Mouse (Mus musculus) central nervous system, embryonic 18 days (tissue): Measurements from ENCODE around the gene Alg12. TPM values are rescaled to one million over a fixed set of nuclear protein-coding genes. Genes with fewer than 3 reads are reported as not detected.

Source experiments
- polyA plus RNA-seq: library from polyadenylated mRNA; depleted of rRNA; stranded (reverse); fragments of >200 nt; gene quantifications from 2 replicates; pipeline ENCODE4 v1.2.3, GENCODE M21; 2012; rRNA removed

Alg12 gene
- 12.8 and 13.2 TPM in 2 replicates for polyA plus RNA-seq

DNA sequence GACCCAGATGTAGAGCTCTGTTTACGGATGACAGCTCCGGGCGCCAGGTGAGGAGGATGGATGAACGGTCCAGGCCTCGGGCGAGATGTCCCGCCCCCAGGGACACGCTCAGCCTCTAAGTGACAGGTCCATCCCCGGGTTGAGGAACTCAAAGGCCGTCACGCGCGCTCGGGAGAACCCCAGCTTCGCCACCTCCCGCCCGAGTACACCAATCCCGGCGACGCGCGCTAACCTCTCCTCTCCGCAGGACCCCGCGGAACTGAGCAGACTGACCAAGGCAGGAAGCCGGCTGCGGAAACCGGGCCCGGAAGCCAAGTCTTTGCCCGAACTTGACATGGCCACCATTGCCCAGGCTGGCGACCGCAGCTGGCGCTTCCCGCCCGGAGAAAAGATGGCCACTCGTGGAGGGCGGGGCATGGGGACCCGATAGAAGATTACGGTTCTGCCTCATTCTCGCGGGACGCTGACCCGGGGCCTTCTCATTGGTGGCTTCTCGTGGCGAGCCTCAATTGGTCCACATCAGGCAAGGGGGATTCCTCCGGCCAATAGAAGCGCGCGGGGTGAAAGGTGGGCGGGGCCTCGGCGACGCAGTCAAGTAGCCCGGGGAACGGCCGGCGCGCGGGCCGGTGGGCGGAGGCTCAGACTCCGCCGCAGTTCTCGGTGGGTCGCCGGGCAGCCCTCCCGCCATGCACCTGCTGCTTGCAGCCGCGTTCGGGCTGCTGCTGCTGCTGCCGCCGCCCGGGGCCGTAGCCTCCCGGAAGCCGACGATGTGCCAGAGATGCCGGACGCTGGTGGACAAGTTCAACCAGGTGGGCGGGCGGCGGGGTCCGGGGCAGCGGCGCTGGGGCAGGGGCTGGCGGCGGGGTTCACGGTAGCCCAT is at the start of gene Alg12, which contains the start of gene Creld2:
Gene Alg12 (minus strand): TSS at position 293 of the 880 bp plus-strand sequence.
Gene Creld2 (plus strand): TSS at position 621 of the 880 bp plus-strand sequence.

DNA sequence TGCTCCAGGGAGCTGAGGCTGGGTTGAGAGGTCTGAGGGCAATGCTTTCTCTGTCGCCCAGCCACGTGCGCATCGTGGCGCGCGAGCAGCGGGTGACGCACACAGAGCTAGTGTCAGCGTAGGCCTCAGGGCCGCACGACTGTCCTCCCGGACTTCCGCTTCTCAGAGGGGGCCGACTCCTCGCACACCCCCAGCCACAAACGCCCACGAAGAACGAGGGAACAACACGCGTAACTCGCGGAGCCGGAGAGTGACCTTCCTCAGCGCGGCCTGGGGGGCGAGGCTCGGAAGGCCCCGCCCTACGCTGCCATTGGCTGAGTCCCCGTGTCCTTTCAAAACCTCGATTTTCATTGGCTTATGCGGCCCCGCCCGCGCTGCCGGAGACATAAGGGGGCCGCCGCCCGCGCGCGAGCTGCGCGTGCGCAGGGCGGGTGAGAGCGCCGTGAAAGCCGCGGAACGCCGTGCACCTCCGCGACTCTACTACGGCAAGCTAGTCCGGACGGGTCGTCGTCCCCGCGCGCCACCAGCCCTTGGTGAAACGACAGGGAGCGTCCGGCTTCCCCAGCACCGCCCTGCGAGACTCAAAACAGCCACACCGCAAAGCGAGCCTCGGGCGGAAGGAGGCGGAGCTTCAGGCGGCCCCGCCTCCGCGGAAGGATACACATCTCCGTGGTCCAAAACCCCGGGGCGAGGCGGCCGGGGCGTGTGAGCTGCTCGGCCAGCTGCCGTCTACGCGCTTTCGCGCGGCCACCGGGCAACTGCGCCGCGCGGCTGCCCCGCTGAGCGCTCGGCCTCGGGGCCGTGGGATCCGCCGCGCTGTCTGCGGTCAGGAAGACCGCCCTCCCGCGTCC is 42.9 kb upstream of the Alg12 start, which contains the start of gene Pim3:
Gene Pim3 (plus strand): TSS at position 415 of the 851 bp plus-strand sequence.

Other genes starting within 250 kb of the Alg12 start
- gene Zdhhc25, start 219.0 kb downstream of the Alg12 start, polyA plus RNA-seq = not detected in 2 replicates
- gene Brd1, start 85.1 kb downstream of the Alg12 start, polyA plus RNA-seq = 22.4 and 22.7 TPM in 2 replicates
- gene Zbed4, start 67.7 kb downstream of the Alg12 start, polyA plus RNA-seq = 11.4 and 13.0 TPM in 2 replicates
- 51.9 and 55.9 TPM in 2 replicates for gene Creld2, start 328 bp upstream of the Alg12 start, polyA plus RNA-seq
- gene Pim3, start 42.9 kb upstream of the Alg12 start, polyA plus RNA-seq = 14.1 and 15.1 TPM in 2 replicates
- gene Ttll8, start 135.1 kb upstream of the Alg12 start, polyA plus RNA-seq = 0.54 and 0.68 TPM in 2 replicates
- gene Mlc1, start 159.7 kb upstream of the Alg12 start, polyA plus RNA-seq = 37.5 and 41.8 TPM in 2 replicates
- 0.03 TPM in 1 of 2 replicates, not detected in the other for gene Mov10l1, start 163.6 kb upstream of the Alg12 start, polyA plus RNA-seq
- gene Panx2, start 240.4 kb upstream of the Alg12 start, polyA plus RNA-seq = 25.8 and 31.2 TPM in 2 replicates